Mouse (Mus musculus) stomach, postnatal 0 days (tissue): ENCODE results near the gene Gm20532. TPM values are rescaled to one million over a fixed set of nuclear protein-coding genes. Genes with fewer than 3 reads are reported as not detected.
A peak's percentile ranks its signal among the peaks of the same experiment; 100 is the strongest.

Experiments
- ATAC-seq: fragments of 200-750 bp; cut with Nextera tagmentation; 2 replicates; pipeline ENCODE4 v1.8.0; 2017; ENCODE audit not compliant: low FRiP score, low TSS enrichment
- DNase-seq: peaks from one replicate; pipeline ENCODE4 v3.0.0-alpha.2; 2016; ENCODE audit warnings: low spot score
- H3K27ac ChIP-seq: fragments of 300-500 bp; sonication (generic); replicated peaks from 2 replicates; pipeline ENCODE4 v1.5.1; 2014; ENCODE audit warnings: mild to moderate bottlenecking, control low read depth
- H3K27me3 ChIP-seq: fragments of 300-500 bp; sonication (generic); 2 replicates; pipeline ENCODE4 v1.6.1; 2014; ENCODE audit warnings: low read length; ENCODE audit not compliant: control insufficient read depth, insufficient read depth
- H3K36me3 ChIP-seq: fragments of 300-500 bp; sonication (generic); 2 replicates; pipeline ENCODE4 v1.6.1; 2014; ENCODE audit warnings: low read length, mixed read lengths; ENCODE audit not compliant: control insufficient read depth, insufficient read depth
- H3K4me1 ChIP-seq: fragments of 300-500 bp; sonication (generic); replicated peaks from 2 replicates; pipeline ENCODE4 v1.6.1; 2014; ENCODE audit warnings: antibody characterized with exemption; ENCODE audit not compliant: control insufficient read depth, insufficient read depth
- H3K4me2 ChIP-seq: fragments of 300-500 bp; sonication (generic); replicated peaks from 2 replicates; pipeline ENCODE4 v1.6.1; 2014; ENCODE audit warnings: low read depth, mild to moderate bottlenecking, control low read depth, moderate library complexity
- H3K4me3 ChIP-seq: fragments of 300-500 bp; sonication (generic); 2 replicates; pipeline ENCODE4 v1.5.1; 2014; ENCODE audit warnings: low read depth, low read length, control low read depth
- H3K9ac ChIP-seq: fragments of 300-500 bp; sonication (generic); 2 replicates; pipeline ENCODE4 v1.6.1; 2014; ENCODE audit warnings: mild to moderate bottlenecking, low read length, control low read depth, mixed read lengths
- H3K9me3 ChIP-seq: fragments of 300-500 bp; sonication (generic); 2 replicates; pipeline ENCODE4 v1.6.1; 2016; ENCODE audit warnings: low read length; ENCODE audit not compliant: control insufficient read depth
- CTCF ChIP-seq: IDR thresholded peaks from 2 replicates; pipeline ENCODE4 v1.5.1; 2016; ENCODE audit warnings: antibody characterized with exemption, low read depth, mild to moderate bottlenecking, moderate library complexity
- EP300 ChIP-seq: optimal IDR thresholded peaks from 2 replicates; pipeline ENCODE3; 2016; ENCODE audit warnings: antibody characterized with exemption
- WGBS: fragments of 180-500 bp; shearing (Covaris S2); extraction: QIAGEN DNeasy Blood & Tissue Kit; methylation state at CpG from one replicate; pipeline ENCODE4 v1.1.7; 2014; 5-methylcytosine and 5-hydroxymethylcytosine counted together
- polyA plus RNA-seq: library from polyadenylated mRNA; unstranded; fragments of >200 nt; fragmentation: Nextera tagmentation; extraction: Ambion mirVana; gene quantifications from 2 replicates; pipeline ENCODE4 v1.2.1, GENCODE M21; 2015

Gene Gm20532
- polyA plus RNA-seq, 1 experiment from 2014 or later: not detected

DNA sequence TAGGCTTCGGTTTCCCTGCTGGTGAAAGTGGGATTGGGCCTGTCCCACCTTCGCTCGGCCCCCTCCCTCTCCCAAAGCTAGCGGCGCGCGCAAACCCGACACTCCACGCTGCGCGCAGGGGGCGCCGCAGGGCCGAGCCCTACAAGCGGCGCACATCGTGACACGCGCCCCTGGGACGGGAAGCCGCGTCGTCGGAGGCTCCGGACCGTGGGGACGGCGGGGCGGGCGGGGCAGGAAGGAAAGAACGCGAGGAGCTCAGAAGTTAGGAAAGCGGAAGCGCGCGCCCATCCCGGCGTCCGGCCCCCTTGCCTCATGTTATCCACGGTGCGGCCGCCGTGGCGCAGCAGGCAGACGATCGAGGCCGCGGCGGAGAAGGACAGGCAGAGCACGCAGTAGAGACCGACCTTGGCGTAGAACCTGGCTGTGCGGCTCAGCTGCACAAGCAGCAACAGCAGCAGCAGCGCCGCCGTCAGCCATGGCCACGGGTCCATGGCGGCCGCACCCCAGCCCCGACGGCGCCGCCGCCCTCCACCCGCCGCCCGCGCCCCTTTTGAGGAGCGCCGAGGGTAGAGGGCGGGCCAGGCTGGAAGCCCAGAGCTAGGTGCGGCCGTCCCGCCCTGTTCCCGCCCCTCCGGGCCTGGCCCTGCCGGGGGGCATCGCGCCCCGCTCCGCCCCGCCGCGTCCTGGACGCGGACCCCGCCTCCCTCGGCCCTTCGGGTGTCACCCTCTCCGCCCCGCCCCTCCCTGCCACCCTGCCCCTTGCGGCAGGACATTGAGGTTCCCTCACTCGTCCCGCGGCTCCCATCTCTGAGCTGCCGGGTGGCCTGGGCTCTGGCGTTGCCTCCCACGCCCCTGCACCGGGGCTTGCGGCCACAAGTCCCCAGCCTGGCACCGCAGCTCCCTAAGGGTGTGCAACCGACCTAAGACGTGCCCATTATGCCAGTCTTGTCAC lies 17.6 kb downstream of the Gm20532 start, which contains the start of gene Agpat2:
Agpat2 (minus strand) TSS at position 698 of the 952 bp plus-strand sequence.
- Histone ChIP-seq H3K27me3 (no peaks in the 10 kb centered on the region), H3K27ac (peak within 1 kb of the TSS; percentile 95), H3K4me1 (0 out of 2 replicates have a peak, but pooled peaks cover 4% of the 10 kb centered on the region), H3K9me3 (no peaks in the 10 kb centered on the region), H3K36me3 (no peaks in the 10 kb centered on the region), H3K4me3 (peak within 1 kb of the TSS; percentile 73), H3K4me2 (peak within 1 kb of the TSS; percentile 77), H3K9ac (peak within 1 kb of the TSS; percentile 84)
- peak; percentile 94 for DNase-seq
- TF ChIP-seq EP300 (no peak), CTCF (peak; percentile 65)
- WGBS: 1% methylated on average over 63 of the region's 103 CpGs
- ATAC-seq: peak; percentile 89

DNA sequence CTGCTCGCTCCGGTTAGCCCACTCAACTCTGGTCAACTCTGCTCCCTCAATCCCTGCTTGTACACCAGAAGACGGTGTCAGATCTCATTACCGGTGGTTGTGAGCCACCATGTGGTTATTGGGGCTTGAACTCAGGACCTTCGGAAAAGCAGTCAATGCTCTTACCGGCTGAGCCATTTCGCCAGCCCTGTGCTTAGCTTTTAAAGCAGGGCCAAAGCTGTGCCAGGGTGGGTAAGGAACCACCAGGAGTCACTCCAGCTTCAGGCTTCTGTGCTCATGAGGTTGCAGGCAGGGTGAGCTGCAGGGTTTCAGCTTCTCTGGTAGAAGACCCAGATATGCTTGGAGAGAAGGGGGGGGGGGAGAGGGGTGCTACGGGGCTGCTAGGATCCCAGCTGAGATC lies 18.9 kb downstream of the Gm20532 start:
- Histone ChIP-seq H3K4me1 (peaks cover 4% of the 10 kb centered on the region; the same call in 1 of the 2 replicates), H3K4me2 (no peak overlapping the region), H3K27me3 (no peaks in the 10 kb centered on the region), H3K36me3 (no peaks in the 10 kb centered on the region), H3K9me3 (no peaks in the 10 kb centered on the region), H3K9ac (no peak overlapping the region), H3K27ac (no peak overlapping the region), H3K4me3 (no peak overlapping the region)
- DNase-seq (no peak), ATAC-seq (no peak)
- TF ChIP-seq EP300: no peak
- peak; percentile 35; the same call in 1 of the 2 replicates for TF ChIP-seq CTCF
- 87% methylated on average over 8 of the region's 8 CpGs for WGBS

DNA sequence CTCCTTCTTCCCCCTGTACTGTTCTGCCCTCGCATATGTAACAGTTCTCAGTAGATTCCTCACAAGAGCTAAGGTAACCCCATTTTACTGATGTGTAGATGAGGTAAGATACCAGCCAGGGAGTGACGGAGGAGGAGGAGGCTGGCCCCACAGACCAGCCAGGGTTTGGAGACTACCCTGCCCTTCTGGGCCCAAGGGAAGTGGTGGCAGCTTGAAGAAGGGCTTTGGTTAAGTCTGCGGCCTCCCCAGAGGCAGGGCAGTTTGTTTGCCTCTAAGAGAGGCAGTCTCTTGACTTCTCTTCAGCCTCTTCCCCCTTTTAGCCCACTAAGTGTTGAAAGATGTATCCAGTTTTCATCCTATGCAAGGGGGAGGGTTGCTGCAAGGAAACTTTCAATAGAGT lies 20.1 kb downstream of the Gm20532 start:
- no peaks in the 10 kb centered on the region for H3K27me3 ChIP-seq
- DNase-seq: no peak
- H3K4me1 ChIP-seq: peaks cover 4% of the 10 kb centered on the region; the same call in 1 of the 2 replicates
- no peak for TF ChIP-seq CTCF
- no peak for TF ChIP-seq EP300
- H3K27ac ChIP-seq: peak overlapping the region; percentile 85
- no peak for ATAC-seq
- H3K9me3 ChIP-seq: no peaks in the 10 kb centered on the region
- H3K4me2 ChIP-seq: no peak overlapping the region
- 76% methylated on average over 3 of the region's 3 CpGs for WGBS
- no peak overlapping the region for H3K9ac ChIP-seq
- no peak overlapping the region for H3K4me3 ChIP-seq
- H3K36me3 ChIP-seq: no peaks in the 10 kb centered on the region

DNA sequence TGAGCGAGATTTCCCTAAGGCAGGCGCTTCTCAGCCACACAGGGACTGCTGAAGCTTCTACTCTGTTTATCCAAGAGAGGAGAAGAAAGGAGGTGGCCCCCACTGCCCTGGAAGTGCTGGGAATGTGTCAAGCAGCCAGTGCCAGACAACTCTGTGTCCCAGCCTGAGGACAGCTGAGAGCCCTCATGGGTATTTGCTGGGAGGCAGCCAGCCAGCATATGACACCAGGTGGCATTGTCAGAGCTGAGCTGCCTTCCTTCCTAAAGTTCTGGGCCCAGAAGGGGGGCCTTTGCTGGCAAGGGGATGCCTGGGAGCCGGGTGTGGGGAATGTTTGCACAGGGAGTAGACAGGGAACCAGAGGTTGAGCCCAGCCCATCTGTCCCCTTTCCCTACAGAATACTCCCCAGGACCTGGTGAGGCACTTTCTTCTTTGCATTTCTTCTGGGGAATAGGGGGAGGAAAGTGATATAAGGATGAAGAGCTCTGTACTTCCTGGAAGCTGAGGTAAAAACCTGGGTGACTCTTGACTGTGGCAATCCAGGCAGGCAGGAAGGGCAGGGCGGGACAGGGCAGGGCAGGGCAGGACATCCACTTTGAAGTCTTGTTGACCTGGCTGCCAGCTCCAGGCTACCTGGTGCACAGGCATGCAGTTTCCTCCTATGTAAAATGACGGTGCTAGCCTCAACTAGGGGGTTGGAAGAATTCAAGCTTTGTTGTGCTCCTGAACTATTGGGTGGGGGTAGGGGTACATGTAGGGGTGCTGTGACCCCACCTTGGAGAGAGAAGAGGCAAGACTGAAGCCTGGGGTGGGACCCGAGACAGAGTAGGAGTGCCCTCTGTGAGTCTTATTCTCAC lies 20.8 kb downstream of the Gm20532 start:
- no peaks in the 10 kb centered on the region for H3K9me3 ChIP-seq
- no peaks in the 10 kb centered on the region for H3K36me3 ChIP-seq
- H3K27me3 ChIP-seq: no peaks in the 10 kb centered on the region
- no peak overlapping the region for H3K4me2 ChIP-seq
- peaks cover 4% of the 10 kb centered on the region; the same call in 1 of the 2 replicates for H3K4me1 ChIP-seq
- DNase-seq (peak; percentile 83), ATAC-seq (peak; percentile 53)
- H3K27ac ChIP-seq: peak overlapping the region; percentile 85
- H3K4me3 ChIP-seq: no peak overlapping the region
- 23% methylated on average over 6 of the region's 6 CpGs for WGBS
- H3K9ac ChIP-seq: no peak overlapping the region; the same call in 1 of the 2 replicates
- TF ChIP-seq EP300 (no peak), CTCF (no peak)

GRCm38 (mm10) chr2:26608781-26609180 lies 22.3 kb downstream of the Gm20532 start:
- Histone ChIP-seq H3K4me2 (no peak overlapping the region), H3K27ac (0 out of 2 replicates have a peak overlapping the region, but pooled peaks have one; percentile 18), H3K9ac (no peak overlapping the region), H3K4me3 (no peak overlapping the region), H3K9me3 (no peaks in the 10 kb centered on the region), H3K4me1 (peaks cover 4% of the 10 kb centered on the region; the same call in 1 of the 2 replicates), H3K36me3 (no peaks in the 10 kb centered on the region), H3K27me3 (no peaks in the 10 kb centered on the region)
- no peak for DNase-seq
- ATAC-seq: no peak
- no peak for TF ChIP-seq EP300
- no peak for TF ChIP-seq CTCF
